Mouse (Mus musculus): ENCODE data around the gene Dcdc2a. TPM values are rescaled to one million over a fixed set of nuclear protein-coding genes. Genes with fewer than 3 reads are reported as not detected.

Dcdc2a gene
- polyA plus RNA-seq (2017; shearing (Covaris generic)), result not detected

DNA sequence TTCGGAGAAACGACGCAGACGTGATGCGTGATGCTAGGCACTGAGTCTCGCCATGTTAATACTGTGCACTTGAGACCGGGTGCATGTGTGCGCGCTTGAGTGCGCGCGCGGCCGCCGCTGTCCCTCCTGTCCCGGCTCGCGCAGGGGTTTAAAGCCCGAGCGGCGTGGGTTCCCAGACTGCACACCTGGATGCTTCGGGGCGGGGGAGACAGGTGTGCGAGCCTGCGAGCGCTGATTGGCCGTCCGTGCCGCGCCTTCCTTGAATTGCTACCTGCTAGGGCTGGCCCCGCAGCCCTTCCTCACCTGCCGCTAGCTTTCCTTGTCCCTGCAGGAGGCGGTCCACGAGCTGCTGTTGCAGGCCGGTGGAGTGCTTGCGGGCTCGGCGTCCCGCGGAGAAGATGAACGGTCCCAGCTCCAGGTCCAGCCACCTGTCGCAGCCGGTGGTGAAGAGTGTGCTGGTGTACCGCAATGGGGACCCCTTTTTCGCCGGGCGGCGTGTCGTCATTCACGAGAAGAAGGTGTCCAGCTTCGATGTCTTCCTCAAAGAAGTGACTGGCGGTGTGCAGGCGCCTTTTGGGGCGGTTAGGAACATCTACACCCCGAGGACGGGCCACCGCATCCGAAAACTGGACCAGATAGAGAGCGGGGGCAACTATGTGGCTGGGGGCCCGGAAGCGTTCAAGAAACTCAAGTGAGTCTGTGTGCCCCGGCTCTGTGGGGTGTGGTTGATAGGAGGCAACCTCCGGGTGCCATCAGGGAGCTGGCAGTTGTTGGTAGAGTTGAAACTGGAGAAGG, at the start of gene Dcdc2a:
TSS of gene Dcdc2a (plus strand) at position 132 of the 795 bp plus-strand sequence.

DNA sequence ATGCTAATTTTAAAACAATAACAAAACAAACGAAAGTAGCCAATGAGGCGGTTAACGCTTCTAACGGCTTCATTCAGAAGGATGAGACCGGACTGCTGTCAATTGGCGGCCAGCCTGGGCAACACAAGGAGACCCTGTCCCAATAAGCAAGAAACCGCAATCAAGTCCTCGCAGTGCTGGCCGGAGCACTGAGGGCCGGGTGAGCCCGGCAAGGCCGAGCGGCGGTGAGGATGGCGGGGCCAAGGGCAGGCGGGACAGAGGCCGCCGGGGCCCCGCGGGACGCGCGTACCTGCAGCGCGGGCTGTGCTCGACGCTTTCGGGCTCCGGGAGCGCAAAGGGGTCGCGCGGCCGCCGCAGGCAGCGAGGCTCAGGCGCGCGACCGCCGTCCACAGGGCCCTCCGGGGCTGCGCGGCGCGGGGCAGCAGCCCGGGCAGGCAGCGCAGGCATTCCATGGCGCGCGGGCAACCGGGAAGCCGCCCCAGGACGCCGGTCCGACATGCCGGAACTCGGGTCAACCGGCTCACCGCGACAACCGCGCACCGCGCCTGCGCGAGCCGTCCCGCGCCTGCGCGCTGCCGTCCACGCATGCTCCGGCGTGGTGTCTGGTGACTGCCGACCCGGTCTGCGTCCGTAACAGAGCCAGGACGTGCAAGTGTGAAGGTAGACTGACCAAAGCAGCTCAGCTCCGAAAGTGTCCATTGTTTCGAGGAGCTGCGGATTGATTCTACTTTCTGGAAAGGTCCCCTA, 35.8 kb upstream of the Dcdc2a start, which contains the start of gene Mrs2:
TSS of gene Mrs2 (minus strand) at position 587 of the 747 bp plus-strand sequence.

Other genes starting within 250 kb of the Dcdc2a start
- 101 TPM for gene Acot13, start 224.5 kb upstream of the Dcdc2a start, polyA plus RNA-seq (2017; shearing (Covaris generic))
- gene Tdp2, start 224.3 kb upstream of the Dcdc2a start, polyA plus RNA-seq (2017; shearing (Covaris generic)), result 26.3 TPM
- gene D130043K22Rik, start 210.9 kb upstream of the Dcdc2a start, polyA plus RNA-seq (2017; shearing (Covaris generic)), result 0.37 TPM
- gene Aldh5a1, start 118.3 kb upstream of the Dcdc2a start, polyA plus RNA-seq (2017; shearing (Covaris generic)), result 0.25 TPM
- 6.0 TPM for gene Gpld1, start 112.9 kb upstream of the Dcdc2a start, polyA plus RNA-seq (2017; shearing (Covaris generic))
- 3.1 TPM for gene Mrs2, start 35.6 kb upstream of the Dcdc2a start, polyA plus RNA-seq (2017; shearing (Covaris generic))
- gene Nrsn1, start 214.5 kb downstream of the Dcdc2a start, polyA plus RNA-seq (2017; shearing (Covaris generic)), result not detected